Mouse (Mus musculus) MEL (cell line): ENCODE results near the gene Usp22. TPM values are rescaled to one million over a fixed set of nuclear protein-coding genes. Genes with fewer than 3 reads are reported as not detected.

Experiments used
- DNase-seq: peaks from one replicate; pipeline ENCODE4 v3.0.0; 2011; ENCODE audit warnings: low read depth, low spot score
- H3K27ac ChIP-seq: 2 replicates; pipeline ENCODE4 v1.5.1; 2012; ENCODE audit warnings: low read depth, mild to moderate bottlenecking, control low read depth, low read length, moderate library complexity; ENCODE audit not compliant: control insufficient read depth
- H3K27me3 ChIP-seq, 2 experiments: fragments of 150-350 bp in 1 of 2; sonication (generic) in 1 of 2; 2 replicates each; pipeline ENCODE4 v1.6.1; 2012; ENCODE audit warnings: low read length in 2 of 2, mild to moderate bottlenecking in 2 of 2, improper control_type of control experiment in 1 of 2, moderate library complexity in 1 of 2; ENCODE audit not compliant: insufficient read depth in 2 of 2, control insufficient read depth in 1 of 2
- H3K36me3 ChIP-seq, 2 experiments: 2 replicates each; pipeline ENCODE4 v1.6.1; 2012 to 2014; ENCODE audit warnings: low read length in 2 of 2, improper control_type of control experiment in 1 of 2, inconsistent platforms in 1 of 2, mild to moderate bottlenecking in 1 of 2; ENCODE audit not compliant: insufficient read depth in 2 of 2, control insufficient read depth in 1 of 2
- H3K4me1 ChIP-seq, 2 experiments: fragments of 150-350 bp in 1 of 2; sonication (generic) in 1 of 2; 2 replicates each; pipeline ENCODE4 v1.6.1; 2012; ENCODE audit warnings: low read length in 2 of 2, improper control_type of control experiment in 1 of 2, mild to moderate bottlenecking in 1 of 2; ENCODE audit not compliant: insufficient read depth in 2 of 2, control insufficient read depth in 1 of 2
- H3K4me3 ChIP-seq, 2 experiments: fragments of 150-350 bp in 1 of 2; sonication (generic) in 1 of 2; 2 replicates each; pipeline ENCODE4 v1.5.1; 2012; ENCODE audit warnings: low read depth in 2 of 2, low read length in 2 of 2, mild to moderate bottlenecking in 2 of 2, moderate library complexity in 2 of 2, control low read depth in 1 of 2, improper control_type of control experiment in 1 of 2; ENCODE audit not compliant: control insufficient read depth in 1 of 2, insufficient read depth in 1 of 2
- H3K79me2 ChIP-seq: 2 replicates; pipeline ENCODE4 v1.6.1; 2012; ENCODE audit warnings: mild to moderate bottlenecking, low read length, moderate library complexity; ENCODE audit not compliant: control insufficient read depth, poor library complexity, insufficient read depth
- H3K9ac ChIP-seq: 2 replicates; pipeline ENCODE4 v1.6.1; 2012; ENCODE audit warnings: low read depth, mild to moderate bottlenecking, control low read depth, low read length, moderate library complexity; ENCODE audit not compliant: control insufficient read depth, poor library complexity, severe bottlenecking
- H3K9me3 ChIP-seq: fragments of 150-350 bp; sonication (generic); replicated peaks from 2 replicates; pipeline ENCODE4 v1.6.1; 2012; ENCODE audit warnings: mild to moderate bottlenecking, low read length, improper control_type of control experiment, moderate library complexity; ENCODE audit not compliant: insufficient read depth
- CHD1 ChIP-seq: IDR thresholded peaks from 2 replicates; pipeline ENCODE4 v1.6.1; 2012; ENCODE audit warnings: low read depth, mild to moderate bottlenecking, inconsistent platforms, low read length, improper control_type of control experiment
- CHD2 ChIP-seq: IDR thresholded peaks from 2 replicates; pipeline ENCODE4 v1.6.1; 2011; ENCODE audit warnings: low read length, improper control_type of control experiment
- E2F4 ChIP-seq: IDR thresholded peaks from 2 replicates; pipeline ENCODE4 v1.6.1; 2011; ENCODE audit warnings: low read depth, low read length, improper control_type of control experiment, borderline replicate concordance
- EP300 ChIP-seq, 2 experiments: IDR thresholded peaks; 2 replicates each; pipeline ENCODE4 v1.6.1; 2011; ENCODE audit warnings: improper control_type of control experiment in 2 of 2, low read length in 2 of 2, low read depth in 1 of 2, mild to moderate bottlenecking in 1 of 2
- ETS1 ChIP-seq: IDR thresholded peaks from 2 replicates; pipeline ENCODE4 v1.6.1; 2012; ENCODE audit warnings: low read depth, mild to moderate bottlenecking, inconsistent platforms, low read length, improper control_type of control experiment, moderate library complexity
- GABPA ChIP-seq: IDR thresholded peaks from 2 replicates; pipeline ENCODE4 v1.6.1; 2012; ENCODE audit warnings: low read depth, mild to moderate bottlenecking, inconsistent platforms, low read length, improper control_type of control experiment, moderate library complexity
- HCFC1 ChIP-seq: IDR thresholded peaks from 2 replicates; pipeline ENCODE4 v1.6.1; 2012; ENCODE audit warnings: low read depth, mild to moderate bottlenecking, inconsistent platforms, low read length, improper control_type of control experiment, moderate library complexity
- JUND ChIP-seq: IDR thresholded peaks from 2 replicates; pipeline ENCODE4 v1.6.1; 2011; ENCODE audit warnings: low read depth, mild to moderate bottlenecking, improper control_type of control experiment, low read length
- KAT2A ChIP-seq: conservative IDR thresholded peaks from 2 replicates; pipeline ENCODE4 v1.6.1; 2012; ENCODE audit warnings: low read depth, low read length, improper control_type of control experiment, inconsistent platforms
- MAX ChIP-seq: IDR thresholded peaks from 2 replicates; pipeline ENCODE4 v1.6.1; 2011; ENCODE audit warnings: low read length, improper control_type of control experiment
- MEF2A ChIP-seq: IDR thresholded peaks from 2 replicates; pipeline ENCODE4 v1.6.1; 2014; ENCODE audit warnings: low read depth, mild to moderate bottlenecking, inconsistent platforms, low read length, improper control_type of control experiment; ENCODE audit not compliant: poor library complexity, insufficient replicate concordance, severe bottlenecking; ENCODE audit errors: extremely low read depth
- MXI1 ChIP-seq: IDR thresholded peaks from 2 replicates; pipeline ENCODE4 v1.6.1; 2011; ENCODE audit warnings: mild to moderate bottlenecking, low read depth, low read length, improper control_type of control experiment
- MYB ChIP-seq: IDR thresholded peaks from 2 replicates; pipeline ENCODE4 v1.6.1; 2011; ENCODE audit warnings: mild to moderate bottlenecking, low read depth, low read length, improper control_type of control experiment
- MYC ChIP-seq: IDR thresholded peaks from 2 replicates; pipeline ENCODE4 v1.6.1; 2011; ENCODE audit warnings: low read depth, mild to moderate bottlenecking, low read length, improper control_type of control experiment, moderate library complexity
- NELFE ChIP-seq: IDR thresholded peaks from 2 replicates; pipeline ENCODE4 v1.6.1; 2011; ENCODE audit warnings: low read depth, low read length, improper control_type of control experiment
- POLR2A ChIP-seq, 2 experiments: IDR thresholded peaks; 2 replicates each; pipeline ENCODE4 v1.6.1; 2011 to 2012; ENCODE audit warnings: low read length in 2 of 2, mild to moderate bottlenecking in 2 of 2, control low read depth in 1 of 2, improper control_type of control experiment in 1 of 2, low read depth in 1 of 2, moderate library complexity in 1 of 2; ENCODE audit not compliant: control insufficient read depth in 1 of 2, insufficient read depth in 1 of 2, poor library complexity in 1 of 2
- RAD21 ChIP-seq: IDR thresholded peaks from 2 replicates; pipeline ENCODE4 v1.6.1; 2011; ENCODE audit warnings: mild to moderate bottlenecking, low read depth, low read length, improper control_type of control experiment
- SIN3A ChIP-seq: IDR thresholded peaks from 2 replicates; pipeline ENCODE4 v1.6.1; 2012; ENCODE audit warnings: low read length, improper control_type of control experiment, inconsistent platforms
- SMC3 ChIP-seq: IDR thresholded peaks from 2 replicates; pipeline ENCODE4 v1.6.1; 2011; ENCODE audit warnings: low read depth, low read length, improper control_type of control experiment
- TBP ChIP-seq: IDR thresholded peaks from 2 replicates; pipeline ENCODE4 v1.8.0; 2011; ENCODE audit warnings: low read depth, low read length, improper control_type of control experiment
- TCF12 ChIP-seq: IDR thresholded peaks from 2 replicates; pipeline ENCODE4 v1.6.1; 2014; ENCODE audit warnings: low read depth, mild to moderate bottlenecking, inconsistent platforms, low read length, improper control_type of control experiment, moderate library complexity
- UBTF ChIP-seq: IDR thresholded peaks from 2 replicates; pipeline ENCODE4 v1.6.1; 2012; ENCODE audit warnings: low read depth, mild to moderate bottlenecking, inconsistent platforms, low read length, improper control_type of control experiment, moderate library complexity, borderline replicate concordance; ENCODE audit not compliant: insufficient read depth
- USF1 ChIP-seq: IDR thresholded peaks from 2 replicates; pipeline ENCODE4 v1.6.1; 2014; ENCODE audit warnings: low read depth, mild to moderate bottlenecking, inconsistent platforms, low read length, improper control_type of control experiment, moderate library complexity
- ZKSCAN1 ChIP-seq: IDR thresholded peaks from 2 replicates; pipeline ENCODE4 v1.6.1; 2012; ENCODE audit warnings: low read depth, mild to moderate bottlenecking, inconsistent platforms, low read length, improper control_type of control experiment, moderate library complexity
- polyA plus RNA-seq, 2 experiments: library from polyadenylated mRNA; stranded (reverse) in 1 of 2; unstranded in 1 of 2; fragments of >175 nt in 1 of 2; fragments of >200 nt in 1 of 2; gene quantifications; 2 replicates each; pipeline versions ENCODE4 v1.2.1 to v1.2.4; 2012; ENCODE audit warnings: low replicate concordance in 2 of 2, low read depth in 1 of 2; ENCODE audit not compliant: insufficient read length in 2 of 2, insufficient read depth in 1 of 2, missing spikeins in 1 of 2
- total RNA-seq: library from RNA; depleted of rRNA; stranded (reverse); fragments of 300-350 nt; gene quantifications from 2 replicates; pipeline ENCODE4 v1.2.3, GENCODE M21; 2012

Usp22 gene
- total and polyA plus RNA-seq, 3 experiments = 36.5 to 646 (median 36.9) TPM

DNA sequence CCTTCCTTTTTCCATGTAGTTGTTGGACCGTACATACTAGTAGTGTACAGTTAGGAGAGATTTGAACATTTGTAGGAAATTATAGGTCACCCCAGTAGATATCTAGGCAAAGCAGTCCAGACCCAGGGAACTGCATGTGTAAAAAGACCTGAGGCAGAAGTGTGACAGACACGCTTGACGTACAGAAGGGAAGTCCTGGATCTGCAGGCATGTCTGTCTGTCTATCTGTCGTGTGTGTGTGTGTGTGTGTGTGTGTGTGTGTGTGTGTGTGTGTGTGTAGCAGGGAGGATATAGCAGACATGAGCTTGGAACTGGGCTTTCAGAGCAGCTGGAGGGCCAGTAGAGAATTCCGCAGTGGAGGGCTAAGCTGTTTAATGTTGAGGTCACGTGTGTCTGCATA lies 65.1 kb downstream of the Usp22 start:
- no peaks in the 10 kb centered on the region for H3K9me3 ChIP-seq
- no peak for DNase-seq
- no peaks in the 10 kb centered on the region for H3K79me2 ChIP-seq
- H3K4me1 ChIP-seq = peaks cover 3 to 10% of the 10 kb centered on the region in 2 experiments; a peak in 3 of 4 replicates
- peaks cover 0 to 2% of the 10 kb centered on the region in 2 experiments; a peak in 1 of 4 replicates for H3K27me3 ChIP-seq
- peaks cover 0 to 3% of the 10 kb centered on the region in 2 experiments; a peak in 2 of 4 replicates for H3K36me3 ChIP-seq
- no peak for TF ChIP-seq UBTF
- no peak overlapping the region for H3K4me3 ChIP-seq
- H3K27ac ChIP-seq = no peak overlapping the region
- no peak overlapping the region for H3K9ac ChIP-seq

GRCm38 (mm10) chr11:61108911-61109361 lies 65.9 kb downstream of the Usp22 start:
- peak; percentile 63 for DNase-seq
- Histone ChIP-seq H3K9ac (no peak overlapping the region), H3K27ac (no peak overlapping the region), H3K36me3 (peaks cover 0 to 5% of the 10 kb centered on the region in 2 experiments; a peak in 2 of 4 replicates), H3K79me2 (no peaks in the 10 kb centered on the region; the same call in 1 of the 2 replicates), H3K27me3 (peaks cover 0 to 2% of the 10 kb centered on the region in 2 experiments; a peak in 1 of 4 replicates)
- TF ChIP-seq MAX (peak; percentile 48), TCF12 (no peak), JUND (no peak)
- TF ChIP-seq, all 39 proteins: peak for 1
- H3K4me3 ChIP-seq = no peak overlapping the region
- peaks cover 3 to 13% of the 10 kb centered on the region in 2 experiments; a peak in 3 of 4 replicates for H3K4me1 ChIP-seq
- no peaks in the 10 kb centered on the region for H3K9me3 ChIP-seq

DNA sequence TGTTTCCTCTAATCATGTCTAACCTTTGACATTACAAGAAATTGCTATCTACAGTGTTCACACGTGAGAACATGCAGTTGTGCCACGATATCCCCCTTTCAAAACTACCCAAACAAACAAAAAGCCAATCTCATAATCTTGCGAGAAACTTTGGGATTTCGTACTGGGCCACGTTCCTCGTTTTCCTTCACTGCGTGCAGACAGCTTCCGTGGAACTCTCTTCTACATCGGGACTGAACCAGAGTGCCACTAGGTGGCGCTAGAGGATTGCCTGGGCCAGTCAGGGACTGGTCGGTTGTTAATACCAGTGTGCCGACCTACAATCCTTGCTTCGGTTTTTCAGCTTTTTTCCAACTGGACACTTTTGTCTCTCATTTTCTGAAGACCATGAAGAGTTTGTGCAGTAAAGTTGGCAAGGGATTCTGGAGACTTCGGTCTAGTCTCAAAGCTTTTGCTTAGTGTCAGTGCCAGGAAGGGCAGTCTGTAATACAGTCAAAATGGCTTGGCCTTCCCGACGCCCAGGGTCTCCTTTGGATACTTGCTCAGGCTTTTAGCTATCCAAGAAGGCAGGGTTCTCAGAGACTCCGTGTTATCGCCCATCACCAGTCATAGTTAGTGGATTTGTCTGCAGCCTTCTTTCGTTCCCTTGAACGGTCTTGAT lies 70.5 kb downstream of the Usp22 start:
- DNase-seq = peak; percentile 98
- H3K4me1 ChIP-seq = peaks cover 10 to 26% of the 10 kb centered on the region in 2 experiments
- peaks cover 0 to 20% of the 10 kb centered on the region in 2 experiments; a peak in 2 of 4 replicates for H3K36me3 ChIP-seq
- peak; percentile 84 for TF ChIP-seq MXI1
- TF ChIP-seq UBTF = no peak
- TF ChIP-seq ZKSCAN1 = no peak
- TF ChIP-seq JUND = no peak
- peak; percentile 89 for TF ChIP-seq SIN3A
- no peak for TF ChIP-seq KAT2A
- TF ChIP-seq EP300 (IDR thresholded peaks at IDR 0.05; ENCODE audit: low read depth in 1 of 2, low read length in 2 of 2) = no peak
- TF ChIP-seq MYC = peak; percentile 95
- peak; percentile 97 for TF ChIP-seq SMC3
- no peak for TF ChIP-seq MEF2A
- TF ChIP-seq CHD1 = no peak
- TF ChIP-seq RAD21 = no peak; the same call in none of the 2 replicates
- peak; percentile 48 for TF ChIP-seq CHD2
- peak; percentile 35; the same call in 1 of the 2 replicates for TF ChIP-seq ETS1
- TF ChIP-seq E2F4 = no peak
- TF ChIP-seq MYB = no peak
- TF ChIP-seq GABPA = no peak
- peak; percentile 83 for TF ChIP-seq TBP
- TF ChIP-seq HCFC1 = peak; percentile 68; the same call in 1 of the 2 replicates
- TF ChIP-seq USF1 = no peak
- peak in 1 of 2 experiments; percentile 61; a peak in 2 of 4 replicates for TF ChIP-seq POLR2A (IDR thresholded peaks at IDR 0.05; ENCODE audit: control insufficient read depth in 1 of 2, insufficient read depth in 1 of 2, low read depth in 1 of 2, low read length in 2 of 2, poor library complexity in 1 of 2)
- TF ChIP-seq NELFE = no peak; the same call in 1 of the 2 replicates

More for the DNA sequence above, 70.5 kb downstream of the Usp22 start:
- Histone ChIP-seq H3K4me3 (peak overlapping the region; percentile 37 to 46), H3K27me3 (no peaks in the 10 kb centered on the region), H3K9me3 (no peaks in the 10 kb centered on the region), H3K9ac (peak overlapping the region; percentile 71), H3K79me2 (no peaks in the 10 kb centered on the region; the same call in 1 of the 2 replicates), H3K27ac (peak overlapping the region; percentile 48)
